Mouse (Mus musculus) bone marrow macrophage, adult 2 months (primary cell): Measurements from ENCODE around the gene Olfr223. TPM values are rescaled to one million over a fixed set of nuclear protein-coding genes. Genes with fewer than 3 reads are reported as not detected.

ENCODE experiments used
- H3K27ac ChIP-seq: 2 replicates; pipeline ENCODE4 v1.5.1; 2012; ENCODE audit warnings: low read depth, low read length; ENCODE audit not compliant: insufficient read depth
- H3K4me1 ChIP-seq: 2 replicates; pipeline ENCODE4 v1.6.1; 2012; ENCODE audit warnings: low read length; ENCODE audit not compliant: control insufficient read depth, insufficient read depth
- H3K4me3 ChIP-seq: 2 replicates; pipeline ENCODE4 v1.5.1; 2012; ENCODE audit warnings: mild to moderate bottlenecking, low read length, moderate library complexity; ENCODE audit not compliant: insufficient read depth
- CTCF ChIP-seq: IDR thresholded peaks from 2 replicates; pipeline ENCODE4 v1.5.1; 2012; ENCODE audit warnings: low read depth, mild to moderate bottlenecking, low read length, moderate library complexity
- POLR2A ChIP-seq: IDR thresholded peaks from 2 replicates; pipeline ENCODE4 v1.6.1; 2012; ENCODE audit warnings: mild to moderate bottlenecking, low read depth, low read length, borderline replicate concordance
- polyA plus RNA-seq: library from polyadenylated mRNA; stranded (reverse); fragments of >200 nt; gene quantifications from 2 replicates; pipeline ENCODE4 v1.2.4, GENCODE M21; 2012; ENCODE audit not compliant: missing spikeins, insufficient read depth, insufficient read length

Gene Olfr223
- not detected in 2 replicates for polyA plus RNA-seq

GRCm38 (mm10) chr11:59593189-59593588 is at the start of gene Olfr223:
Gene Olfr223 (minus strand): TSS chr11:59593289.
- Histone ChIP-seq H3K4me1 (no peaks in the 10 kb centered on the region), H3K27ac (no peak within 1 kb of the TSS), H3K4me3 (no peak within 1 kb of the TSS)
- TF ChIP-seq CTCF = no peak
- TF ChIP-seq POLR2A = no peak

DNA sequence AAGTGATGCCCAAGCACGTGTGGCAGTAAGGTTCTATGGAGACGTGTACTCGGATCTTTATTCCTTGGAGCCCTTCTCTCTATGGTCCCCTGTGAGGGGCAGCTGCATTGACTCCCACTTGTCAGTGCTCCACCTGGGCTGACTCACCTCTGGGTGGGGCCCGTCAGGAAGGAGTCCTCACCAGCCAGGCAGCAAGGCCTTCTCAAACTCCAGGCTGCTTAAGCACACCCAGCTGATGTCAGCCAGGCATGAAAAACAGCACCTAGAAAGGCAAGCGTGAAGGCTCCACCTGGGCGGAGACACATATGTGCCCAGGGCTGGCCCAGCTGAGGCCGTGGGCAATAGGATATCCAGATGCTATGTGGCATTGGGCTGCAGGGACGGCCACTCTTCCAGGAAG is 49.3 kb upstream of the Olfr223 start:
- no peak overlapping the region for H3K27ac ChIP-seq
- TF ChIP-seq CTCF = no peak
- TF ChIP-seq POLR2A = no peak
- H3K4me3 ChIP-seq = no peak overlapping the region
- peaks cover 10% of the 10 kb centered on the region for H3K4me1 ChIP-seq

DNA sequence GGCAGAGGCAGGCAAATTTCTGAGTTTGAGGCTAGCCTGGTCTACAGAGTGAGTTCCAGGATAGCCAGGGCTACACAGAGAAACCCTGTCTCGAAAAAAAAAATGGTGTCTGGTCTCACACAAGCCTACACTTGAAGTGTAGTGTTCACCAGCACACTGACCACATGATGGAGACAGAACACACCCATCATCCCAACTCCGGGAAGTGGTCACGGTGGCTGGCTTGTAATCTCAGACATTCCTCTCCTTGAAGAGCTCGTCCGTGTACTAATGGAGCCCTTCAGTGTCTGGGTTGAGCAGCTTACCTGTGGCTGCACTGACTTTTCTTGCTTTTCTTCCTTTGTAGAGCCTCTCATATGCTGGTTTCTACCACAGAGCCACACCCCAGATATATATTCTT is 48.1 kb upstream of the Olfr223 start:
- Histone ChIP-seq H3K27ac (no peak overlapping the region), H3K4me3 (no peak overlapping the region), H3K4me1 (peaks cover 19% of the 10 kb centered on the region)
- TF ChIP-seq CTCF (no peak), POLR2A (no peak)

GRCm38 (mm10) chr11:59639957-59640643 is 47.0 kb upstream of the Olfr223 start:
- no peak overlapping the region for H3K27ac ChIP-seq
- peaks cover 19% of the 10 kb centered on the region for H3K4me1 ChIP-seq
- H3K4me3 ChIP-seq = no peak overlapping the region
- TF ChIP-seq CTCF (no peak), POLR2A (no peak)

GRCm38 (mm10) chr11:59636695-59637414 is 43.8 kb upstream of the Olfr223 start:
- no peak for TF ChIP-seq POLR2A
- TF ChIP-seq CTCF = no peak
- Histone ChIP-seq H3K4me1 (peaks cover 19% of the 10 kb centered on the region), H3K27ac (no peak overlapping the region), H3K4me3 (no peak overlapping the region)

DNA sequence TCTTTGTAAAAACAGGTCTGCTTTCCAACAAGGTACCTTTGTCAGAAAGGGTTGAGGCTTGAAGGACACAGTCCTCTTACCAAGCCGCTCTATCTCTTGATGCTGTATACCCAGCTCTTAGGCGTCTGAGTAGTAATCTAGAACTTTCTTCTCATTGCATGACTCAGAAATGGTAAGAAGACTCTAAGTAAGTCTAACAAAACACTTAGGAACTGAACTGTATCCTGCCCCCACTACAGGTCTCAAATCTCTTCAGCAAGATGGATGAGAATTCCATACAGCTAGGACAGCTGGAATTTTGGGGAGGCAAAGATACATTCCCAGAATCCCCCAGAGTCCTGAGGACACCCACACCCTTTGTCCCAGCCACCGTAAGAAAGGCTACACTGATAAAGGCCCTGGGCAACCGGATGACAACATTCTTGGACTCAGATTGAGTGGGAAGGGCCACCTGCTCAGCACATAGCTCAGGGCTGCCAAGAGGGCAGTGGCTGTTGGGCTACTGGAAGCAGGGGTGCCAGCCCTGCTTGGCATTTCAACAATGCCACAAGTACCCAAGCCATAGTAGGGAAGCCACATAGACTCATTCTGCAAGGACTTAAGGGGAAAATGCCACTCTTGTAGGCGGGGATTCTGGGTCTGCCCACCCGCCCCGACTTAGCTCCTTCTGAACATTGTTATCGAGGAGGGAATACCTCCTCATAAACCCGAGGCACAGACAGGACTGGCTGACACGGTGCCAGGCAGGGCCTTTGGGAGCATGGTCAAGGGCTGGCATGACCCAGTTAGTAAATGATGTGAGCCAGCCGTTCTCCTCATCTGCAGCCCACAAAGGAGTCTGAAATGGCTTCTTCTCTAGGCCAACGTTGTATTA is 43.0 kb upstream of the Olfr223 start:
- H3K4me1 ChIP-seq = peaks cover 19% of the 10 kb centered on the region
- TF ChIP-seq POLR2A (no peak), CTCF (no peak)
- H3K4me3 ChIP-seq = no peak overlapping the region
- no peak overlapping the region for H3K27ac ChIP-seq

DNA sequence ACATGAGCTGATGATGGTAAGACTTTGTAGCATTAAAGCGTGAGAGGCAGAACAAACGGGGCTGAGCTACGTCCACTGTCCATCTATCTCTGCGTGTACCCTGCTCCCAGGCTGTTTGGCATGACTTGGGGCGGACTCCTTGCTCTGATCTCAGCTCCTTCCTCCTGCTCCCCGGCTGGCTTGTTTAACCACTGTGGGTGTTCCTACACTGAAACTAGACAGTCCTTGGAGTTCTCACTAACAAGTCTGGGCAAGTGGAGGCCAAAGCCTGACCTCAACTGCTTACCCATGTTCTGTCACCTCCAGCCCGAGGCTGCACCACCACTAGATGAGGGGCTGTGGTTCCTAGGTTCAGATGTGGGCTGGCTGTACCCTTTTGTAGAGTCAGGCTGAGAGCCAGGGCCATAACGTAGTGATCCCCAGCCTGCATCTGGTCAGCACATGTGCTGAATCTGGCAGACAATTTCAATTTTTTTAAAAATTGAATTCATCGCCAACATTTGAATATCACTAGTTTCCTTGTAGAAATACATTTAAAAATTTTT is 42.2 kb upstream of the Olfr223 start:
- TF ChIP-seq POLR2A (no peak), CTCF (no peak)
- H3K27ac ChIP-seq = no peak overlapping the region
- peaks cover 19% of the 10 kb centered on the region for H3K4me1 ChIP-seq
- H3K4me3 ChIP-seq = no peak overlapping the region

DNA sequence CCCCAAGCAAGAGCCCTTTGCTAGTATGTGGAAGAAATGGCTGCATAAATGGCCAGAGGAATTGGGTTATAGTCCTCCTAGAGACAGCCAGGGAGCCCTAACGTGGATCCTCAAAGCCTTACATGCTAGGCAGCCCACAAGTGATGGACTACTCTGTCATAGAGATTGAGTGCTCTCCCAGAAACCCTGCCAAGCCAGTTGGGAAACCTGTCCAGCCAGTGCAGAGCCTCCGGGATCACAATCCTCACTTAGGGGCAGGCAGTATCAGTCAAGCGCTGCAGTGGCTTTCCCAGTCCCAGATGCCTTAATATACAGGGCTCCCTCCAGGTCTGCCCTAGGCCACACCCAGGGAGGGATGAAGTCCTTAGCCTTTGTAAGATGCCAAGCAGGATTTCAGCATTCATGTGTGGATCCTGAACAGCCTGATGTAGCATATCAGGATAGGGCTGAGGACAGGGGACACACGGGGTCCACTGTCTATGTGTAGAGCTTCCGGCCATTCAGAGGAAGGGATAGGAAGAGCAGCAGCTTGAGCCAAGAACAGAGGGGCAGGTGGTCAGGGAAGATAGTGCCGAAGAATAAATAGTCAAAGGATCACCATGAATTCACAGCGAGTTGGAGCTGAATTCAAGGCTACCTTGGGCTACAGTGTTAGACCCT is 41.0 kb upstream of the Olfr223 start:
- Histone ChIP-seq H3K4me1 (peaks cover 19% of the 10 kb centered on the region), H3K27ac (no peak overlapping the region), H3K4me3 (no peak overlapping the region)
- TF ChIP-seq POLR2A (no peak), CTCF (no peak)

DNA sequence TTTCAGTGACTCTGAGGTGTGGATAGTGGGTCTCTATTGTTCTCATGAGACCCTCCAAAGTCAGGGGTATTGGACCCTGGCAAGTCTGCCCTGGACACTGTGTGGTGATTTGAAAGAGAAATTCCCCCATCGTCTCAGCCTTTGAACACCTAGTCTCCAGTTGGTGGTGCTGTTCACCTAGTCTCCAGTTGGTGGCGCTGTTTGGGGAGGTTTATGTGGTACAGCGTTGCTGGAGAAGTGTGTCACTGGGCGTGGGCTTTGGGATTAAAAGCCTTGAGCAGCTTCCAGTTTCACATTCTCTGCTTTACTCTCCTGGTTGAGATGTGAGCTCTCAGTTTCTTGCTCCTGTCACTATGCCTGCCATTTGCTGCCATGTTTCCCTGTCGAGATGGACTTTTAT is 39.9 kb upstream of the Olfr223 start:
- TF ChIP-seq CTCF = peak; percentile 96
- TF ChIP-seq POLR2A = no peak
- Histone ChIP-seq H3K4me3 (no peak overlapping the region), H3K27ac (no peak overlapping the region), H3K4me1 (peaks cover 15% of the 10 kb centered on the region)
